Mouse (Mus musculus): ENCODE results near the gene Hoxa6. TPM values are rescaled to one million over a fixed set of nuclear protein-coding genes. Genes with fewer than 3 reads are reported as not detected.

Hoxa6 gene
- total and polyA plus RNA-seq, 2 experiments from 2014 or later, result 6.0 to 12.3 TPM

- H3K9ac ChIP-seq (replicated peaks; ENCODE audit: low read length), result no peak overlapping the region
These were observed 19.1 kb upstream of the Hoxa6 start for GRCm38 (mm10) chr6:52227470-52228222.

GRCm38 (mm10) chr6:52226569-52227257, 18.2 kb upstream of the Hoxa6 start:
- DNase-seq (ENCODE audit: low spot score) (no peak), ATAC-seq (no peak)
- Histone ChIP-seq H3K9me3 (ENCODE audit: low read length) (no peaks in the 10 kb centered on the region), H3K4me1 (ENCODE audit: insufficient read depth, low read length) (no peaks in the 10 kb centered on the region), H3K27ac (no peak overlapping the region), H3K4me3 (ENCODE audit: low read length) (no peak overlapping the region), H3K36me3 (ENCODE audit: insufficient read depth, low read length) (no peaks in the 10 kb centered on the region), H3K9ac (replicated peaks; ENCODE audit: low read length) (no peak overlapping the region), H3K4me2 (ENCODE audit: low read depth, low read length) (no peak overlapping the region), H3K27me3 (ENCODE audit: insufficient read depth, low read length) (peaks cover 94% of the 10 kb centered on the region)
- WGBS, result 4% methylated on average over 26 of the region's 26 CpGs
- no peak for TF ChIP-seq CTCF (IDR thresholded peaks at IDR 0.05; ENCODE audit: low read depth)

More at GRCm38 (mm10) chr6:52227470-52228222, 19.1 kb upstream of the Hoxa6 start:
- Histone ChIP-seq H3K9me3 (ENCODE audit: low read length) (no peaks in the 10 kb centered on the region), H3K4me1 (ENCODE audit: insufficient read depth, low read length) (no peaks in the 10 kb centered on the region), H3K36me3 (ENCODE audit: insufficient read depth, low read length) (no peaks in the 10 kb centered on the region), H3K4me2 (ENCODE audit: low read depth, low read length) (no peak overlapping the region), H3K27ac (no peak overlapping the region), H3K4me3 (ENCODE audit: low read length) (no peak overlapping the region), H3K27me3 (ENCODE audit: insufficient read depth, low read length) (peaks cover 94% of the 10 kb centered on the region)
- TF ChIP-seq CTCF (IDR thresholded peaks at IDR 0.05; ENCODE audit: low read depth), result no peak
- 6% methylated on average over 11 of the region's 11 CpGs for WGBS
- no peak for DNase-seq (ENCODE audit: low spot score)
- no peak for ATAC-seq

GRCm38 (mm10) chr6:52225612-52226568, 17.4 kb upstream of the Hoxa6 start:
- no peak overlapping the region for H3K27ac ChIP-seq
- no peak overlapping the region for H3K9ac ChIP-seq (replicated peaks; ENCODE audit: low read length)
- no peaks in the 10 kb centered on the region for H3K9me3 ChIP-seq (ENCODE audit: low read length)
- no peak overlapping the region for H3K4me3 ChIP-seq (ENCODE audit: low read length)
- ATAC-seq, result no peak
- H3K4me1 ChIP-seq (ENCODE audit: insufficient read depth, low read length), result no peaks in the 10 kb centered on the region
- DNase-seq (ENCODE audit: low spot score), result no peak
- no peak for TF ChIP-seq CTCF (IDR thresholded peaks at IDR 0.05; ENCODE audit: low read depth)
- no peaks in the 10 kb centered on the region for H3K36me3 ChIP-seq (ENCODE audit: insufficient read depth, low read length)
- WGBS, result 4% methylated on average over 67 of the region's 69 CpGs
- no peak overlapping the region for H3K4me2 ChIP-seq (ENCODE audit: low read depth, low read length)
- peaks cover 96% of the 10 kb centered on the region for H3K27me3 ChIP-seq (ENCODE audit: insufficient read depth, low read length)

GRCm38 (mm10) chr6:52224895-52225611, 16.5 kb upstream of the Hoxa6 start:
- ATAC-seq (no peak), DNase-seq (ENCODE audit: low spot score) (no peak)
- Histone ChIP-seq H3K27ac (no peak overlapping the region), H3K9ac (replicated peaks; ENCODE audit: low read length) (no peak overlapping the region), H3K4me1 (ENCODE audit: insufficient read depth, low read length) (no peaks in the 10 kb centered on the region), H3K36me3 (ENCODE audit: insufficient read depth, low read length) (no peaks in the 10 kb centered on the region), H3K9me3 (ENCODE audit: low read length) (no peaks in the 10 kb centered on the region), H3K4me2 (ENCODE audit: low read depth, low read length) (no peak overlapping the region), H3K4me3 (ENCODE audit: low read length) (no peak overlapping the region; the same call in 1 of the 2 replicates), H3K27me3 (ENCODE audit: insufficient read depth, low read length) (peaks cover 93% of the 10 kb centered on the region)
- WGBS, result under 1% methylated on average over 36 of the region's 36 CpGs
- no peak for TF ChIP-seq CTCF (IDR thresholded peaks at IDR 0.05; ENCODE audit: low read depth)

- Histone ChIP-seq H3K27me3 (ENCODE audit: insufficient read depth, low read length) (peaks cover 93% of the 10 kb centered on the region), H3K27ac (no peak overlapping the region), H3K9me3 (ENCODE audit: low read length) (no peaks in the 10 kb centered on the region), H3K9ac (replicated peaks; ENCODE audit: low read length) (no peak overlapping the region), H3K4me1 (ENCODE audit: insufficient read depth, low read length) (no peaks in the 10 kb centered on the region), H3K4me2 (ENCODE audit: low read depth, low read length) (no peak overlapping the region), H3K4me3 (ENCODE audit: low read length) (no peak overlapping the region), H3K36me3 (ENCODE audit: insufficient read depth, low read length) (no peaks in the 10 kb centered on the region)
- TF ChIP-seq CTCF (IDR thresholded peaks at IDR 0.05; ENCODE audit: low read depth), result no peak
- ATAC-seq (no peak), DNase-seq (ENCODE audit: low spot score) (no peak)
- 2% methylated on average over 24 of the region's 24 CpGs for whole genome bisulfite sequencing
These were observed 15.6 kb upstream of the Hoxa6 start for GRCm38 (mm10) chr6:52223939-52224760.
